Mouse (Mus musculus) retina, postnatal 1 day (tissue): ENCODE results near the gene Tnrc18.

Experiments used
- DNase-seq: peaks from one replicate; pipeline ENCODE4 v3.0.0-alpha.2; 2012

Gene Tnrc18

DNA sequence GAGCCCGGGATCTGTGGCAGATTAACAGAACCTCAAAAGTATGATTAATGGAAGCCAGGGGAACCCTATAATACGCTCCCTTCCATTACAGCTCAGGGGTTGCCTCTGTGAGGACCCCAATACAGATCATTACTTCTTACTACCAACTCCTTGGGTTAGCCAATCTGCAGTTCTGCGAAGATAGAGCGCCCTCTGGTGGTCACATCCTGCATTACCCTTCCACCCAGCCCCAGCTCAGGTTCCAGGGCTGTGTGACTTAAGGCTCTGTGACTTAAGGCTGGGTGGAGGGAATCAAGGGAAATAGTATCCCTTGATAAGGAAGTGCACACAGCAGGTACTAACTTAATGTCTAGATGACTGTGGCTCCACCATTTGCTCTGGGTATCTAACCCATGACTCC, 99.4 kb downstream of the Tnrc18 start:
- DNase-seq = peak; percentile 78

DNA sequence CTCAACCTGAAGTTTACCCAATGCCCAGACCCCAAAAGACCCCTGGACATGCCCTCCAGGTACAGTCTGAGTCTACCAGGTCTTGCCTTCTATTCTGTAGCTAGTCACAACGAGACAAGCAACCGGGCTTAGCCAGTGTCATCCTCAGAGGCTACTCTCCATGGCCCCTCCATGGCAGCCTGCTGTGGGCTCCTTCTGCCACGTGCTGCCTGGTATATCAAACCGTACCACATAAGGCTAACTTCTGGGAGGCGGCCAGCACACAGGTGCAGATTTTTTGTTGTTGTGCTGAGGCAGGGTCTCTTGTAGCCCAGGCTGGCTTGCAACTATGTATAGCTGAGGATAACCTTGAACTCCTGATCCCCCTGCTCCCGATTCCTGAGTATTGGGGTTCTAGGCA, 101.4 kb downstream of the Tnrc18 start:
- no peak for DNase-seq

DNA sequence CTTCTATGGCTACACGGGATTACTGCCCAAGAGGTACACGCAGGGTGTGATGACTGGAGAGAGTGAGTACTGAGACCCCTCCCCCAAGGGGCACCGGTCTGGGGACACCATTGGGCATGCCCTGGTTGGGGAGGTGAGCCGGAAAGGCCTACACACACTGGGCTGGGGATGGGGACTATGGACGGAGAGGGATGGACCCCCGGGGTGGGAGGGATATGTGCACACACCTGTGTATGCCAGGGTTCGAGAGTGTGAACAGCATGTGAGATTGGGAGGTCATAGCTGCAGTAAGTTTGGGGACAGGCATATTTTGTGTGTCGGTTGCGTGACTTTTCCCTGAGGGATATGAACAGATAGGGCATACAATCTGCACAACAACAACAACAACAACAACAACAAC, 102.4 kb downstream of the Tnrc18 start:
- no peak for DNase-seq

DNA sequence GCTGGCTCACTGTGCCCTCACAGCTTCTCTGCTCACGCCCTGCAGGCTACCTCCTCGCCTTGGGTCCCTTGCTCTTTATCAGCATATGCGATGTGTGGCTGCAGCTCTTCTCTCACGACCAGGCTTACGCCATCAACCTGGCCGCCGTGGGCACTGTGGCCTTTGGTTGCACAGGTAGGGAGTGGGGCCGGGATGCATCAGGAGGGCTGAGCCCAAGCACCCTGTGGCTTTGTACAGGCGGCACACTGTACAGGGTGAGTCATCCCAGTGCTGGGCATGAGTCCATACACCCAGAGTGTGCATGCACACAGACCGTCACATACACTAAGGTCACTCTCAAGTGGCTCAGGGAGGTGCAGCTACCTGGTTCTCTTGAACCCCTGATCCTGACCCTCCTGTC, 103.5 kb downstream of the Tnrc18 start:
- DNase-seq = no peak

DNA sequence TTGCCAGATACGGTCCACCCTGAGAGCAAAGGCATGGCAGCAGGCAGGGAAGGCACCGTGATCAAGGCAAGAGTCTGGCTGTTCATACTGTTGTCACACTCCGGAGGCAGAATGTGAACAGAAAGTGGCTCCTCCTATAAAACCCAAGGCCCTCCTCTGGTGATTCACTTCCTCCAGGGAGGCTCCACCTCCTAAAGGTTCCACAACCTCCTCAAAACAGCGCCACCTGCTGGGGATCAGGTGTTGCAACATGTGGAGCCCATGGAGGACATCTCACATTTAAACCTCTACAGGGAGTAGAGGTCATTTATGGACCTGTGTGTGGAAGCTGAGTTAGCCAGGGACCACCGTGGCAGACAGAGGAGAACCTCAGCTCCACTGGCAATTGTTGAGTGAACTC, 105.1 kb downstream of the Tnrc18 start:
- DNase-seq = no peak

DNA sequence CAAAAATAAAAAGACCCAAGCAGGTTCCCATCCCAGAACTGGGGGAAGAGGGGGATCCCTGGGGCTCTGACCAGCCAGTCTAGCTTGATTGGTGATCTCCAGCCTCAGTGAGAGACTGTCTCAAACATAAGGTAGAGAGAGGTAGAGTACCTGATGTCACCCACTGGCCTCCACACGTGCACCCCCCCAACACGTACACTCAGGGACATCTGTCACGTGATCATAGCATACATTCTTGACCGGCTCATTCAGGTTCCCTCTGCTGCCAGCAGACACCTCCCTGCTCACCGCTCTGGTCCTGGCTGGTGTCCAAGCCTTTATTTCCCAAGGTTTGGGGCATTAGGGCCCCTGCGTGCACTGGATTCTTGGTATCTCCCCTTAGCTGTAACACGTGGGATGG, 108.0 kb downstream of the Tnrc18 start:
- DNase-seq = no peak

DNA sequence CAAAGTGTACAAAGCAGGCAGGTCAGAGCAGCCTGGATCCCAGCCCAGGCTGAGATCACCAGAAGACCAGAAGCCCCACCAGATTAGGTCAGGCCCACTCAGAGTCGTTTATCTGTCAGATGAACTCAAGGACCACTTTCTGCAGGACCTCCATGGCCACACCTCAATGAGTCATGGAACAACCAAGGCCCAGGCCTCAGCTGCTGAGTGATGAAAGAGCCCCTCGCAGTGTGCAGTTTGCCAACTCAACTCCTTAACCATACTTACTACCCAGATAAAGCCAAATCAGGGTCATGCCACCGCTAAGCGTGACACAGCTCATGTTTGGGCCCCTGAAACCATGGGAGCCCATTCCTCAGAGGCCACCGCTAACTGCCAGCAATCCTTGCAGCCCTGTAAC, 109.8 kb downstream of the Tnrc18 start:
- DNase-seq = no peak

DNA sequence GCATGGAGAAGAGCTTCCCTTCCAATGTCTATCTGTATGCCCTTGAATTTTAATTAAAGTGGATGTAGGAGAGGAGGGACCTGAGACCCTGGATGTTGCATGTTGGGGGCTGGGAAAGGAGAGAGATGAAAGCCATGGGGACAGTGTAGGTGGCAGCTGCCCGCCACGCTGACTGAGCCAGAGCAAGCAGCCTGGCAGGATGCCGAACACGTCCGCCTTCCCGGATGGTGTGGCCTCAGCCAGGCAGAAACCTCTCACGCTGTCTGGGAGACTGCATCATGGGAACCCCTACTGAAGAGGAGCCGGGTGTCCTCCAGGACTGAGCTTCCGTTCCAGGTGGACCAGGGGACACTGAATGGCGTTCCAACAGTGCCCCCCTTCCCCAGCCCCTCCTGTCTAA, 113.9 kb downstream of the Tnrc18 start:
- no peak for DNase-seq

DNA sequence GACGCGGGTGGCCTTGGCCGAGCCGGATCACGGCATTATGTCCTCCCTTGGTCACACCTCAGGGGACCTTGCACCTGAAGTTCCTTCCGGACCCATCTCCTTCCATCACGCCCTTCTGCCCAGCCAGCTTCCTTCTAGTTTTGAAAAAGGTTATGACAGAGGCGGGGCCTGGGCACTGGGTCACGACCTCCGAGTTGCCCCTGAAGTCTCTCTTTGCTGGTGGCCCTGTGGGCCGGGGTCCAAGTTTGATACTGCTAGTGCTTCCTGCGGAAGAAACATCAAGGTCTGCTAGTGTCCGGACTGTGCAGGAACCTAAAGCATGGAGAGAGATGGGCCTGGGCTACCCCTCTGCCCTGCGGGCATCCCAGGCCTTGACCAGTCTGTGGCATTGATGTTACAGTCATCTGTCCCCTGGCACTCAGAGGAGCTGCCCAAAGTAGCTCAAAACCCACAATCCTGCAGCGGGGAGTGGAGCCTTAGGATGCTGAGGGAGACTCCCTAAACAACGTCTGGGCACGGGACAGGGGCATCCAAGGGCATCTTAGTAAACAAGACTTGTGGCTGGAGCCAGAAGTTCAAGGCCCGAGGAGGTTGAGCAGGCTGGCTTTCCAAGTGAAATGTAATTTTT, 114.8 kb downstream of the Tnrc18 start:
- DNase-seq = no peak

DNA sequence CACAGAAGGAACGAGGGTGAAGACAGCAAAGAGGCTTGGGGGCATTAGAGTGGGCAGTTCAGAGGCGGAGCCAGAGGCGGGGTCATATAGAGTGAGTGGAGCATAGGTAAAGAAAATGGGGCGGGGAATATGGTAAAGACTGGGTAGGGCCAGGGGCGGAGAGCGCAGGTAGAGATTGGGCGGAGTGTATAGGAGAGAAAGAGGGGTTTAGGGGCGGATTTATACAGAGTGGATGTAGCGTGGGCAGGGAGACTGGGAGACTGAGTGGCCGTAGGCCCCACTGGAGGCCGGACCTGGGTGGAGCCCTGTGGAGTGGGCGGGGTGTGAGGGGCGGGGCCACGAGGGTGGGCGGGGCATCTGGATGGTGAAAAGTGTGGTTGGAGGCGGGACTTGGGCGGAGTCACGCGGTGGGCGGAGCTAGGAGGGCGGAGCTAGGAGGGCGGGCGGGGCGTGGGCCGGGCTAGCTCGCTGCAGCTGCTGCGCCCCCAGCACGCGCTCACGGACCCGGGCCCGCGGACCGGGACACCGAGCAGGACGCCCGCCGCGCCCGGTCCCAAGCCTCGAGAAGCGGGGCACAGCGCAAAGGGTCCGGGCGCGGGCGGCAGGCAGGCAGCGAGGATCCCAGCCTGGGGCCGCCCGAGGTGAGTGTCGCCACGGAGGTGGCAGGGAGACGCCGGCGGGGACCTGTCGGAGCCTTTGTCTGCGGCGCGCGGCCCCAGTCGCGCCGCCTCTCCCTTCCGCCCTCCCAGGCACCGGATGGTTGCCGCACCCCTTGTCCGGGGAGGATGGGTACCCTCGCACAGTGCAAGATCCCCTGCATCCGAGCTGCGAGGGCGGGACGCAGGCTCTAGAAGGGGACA, 115.6 kb downstream of the Tnrc18 start:
- DNase-seq = peak; percentile 82

DNA sequence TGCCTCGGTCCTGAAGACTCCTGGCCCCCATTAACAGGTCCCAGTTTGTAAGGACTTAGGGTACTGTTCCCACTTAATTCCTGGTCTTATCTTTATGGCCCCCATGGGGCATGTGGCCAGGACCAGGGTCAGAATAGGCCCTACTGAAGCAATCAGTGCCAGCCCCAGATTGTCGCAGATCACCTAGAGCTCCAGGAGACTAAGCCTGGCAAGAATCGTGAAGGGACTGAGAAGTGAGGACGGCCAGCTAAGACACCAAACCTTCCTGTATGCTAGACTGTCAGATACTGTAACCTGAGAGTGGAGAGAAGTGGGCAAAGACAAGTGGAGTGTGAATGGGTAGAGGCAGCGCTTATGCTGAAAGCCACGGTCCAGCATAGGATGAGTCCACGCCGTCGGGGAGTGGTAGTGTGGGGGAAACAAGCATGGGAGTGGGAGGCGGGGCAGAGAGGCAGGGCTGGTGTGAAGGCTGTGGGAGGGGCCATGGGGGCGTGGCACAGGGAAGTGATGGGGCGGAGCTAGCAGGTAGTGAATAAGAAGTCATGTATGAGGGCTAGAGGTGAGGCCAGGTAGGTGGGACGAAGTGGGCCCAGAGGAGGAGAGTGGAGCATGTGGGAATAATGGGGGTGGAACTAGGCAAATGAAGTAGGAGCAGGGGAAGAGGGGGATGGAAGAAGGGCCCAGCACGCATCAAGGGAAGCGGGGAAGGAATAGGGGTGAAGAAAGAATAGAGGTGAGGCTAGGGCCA, 116.4 kb downstream of the Tnrc18 start:
- peak; percentile 56 for DNase-seq

DNA sequence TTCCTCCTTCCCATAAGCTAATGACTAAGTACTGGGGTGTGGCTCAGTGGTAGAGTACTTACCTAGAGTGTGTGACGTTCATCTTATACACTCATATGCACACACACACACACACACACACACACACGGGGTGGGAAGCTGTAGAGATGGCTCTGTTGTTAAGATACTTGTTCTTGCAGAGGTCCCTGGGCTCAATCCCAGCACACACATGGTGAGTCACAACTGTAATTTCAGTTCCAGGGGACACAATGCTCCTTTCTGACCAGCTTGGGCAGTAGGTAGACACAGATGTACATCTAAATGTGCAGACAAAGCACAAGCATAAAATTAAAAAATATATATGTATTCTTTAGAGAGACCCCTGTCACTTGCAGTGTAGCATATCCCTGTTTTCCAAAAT, 119.7 kb downstream of the Tnrc18 start:
- no peak for DNase-seq

DNA sequence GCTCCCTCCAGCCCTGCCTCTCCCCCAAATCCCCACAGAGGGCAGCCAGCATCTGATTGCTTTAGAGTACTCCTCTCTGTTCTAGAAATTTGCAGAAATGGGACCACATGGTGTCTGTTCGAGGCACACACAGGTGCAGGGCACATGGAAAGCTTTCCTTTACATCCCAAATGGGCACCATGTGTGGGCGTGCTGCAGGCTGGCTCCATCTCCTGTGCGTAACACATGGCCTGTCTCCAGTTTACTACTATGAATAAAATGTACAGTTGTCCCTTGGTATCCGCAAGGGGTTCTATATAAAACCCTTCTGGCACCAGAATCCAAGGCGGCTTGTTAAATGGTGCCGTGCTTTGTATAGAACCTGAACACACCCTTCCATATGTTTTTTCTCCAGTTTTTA, 120.6 kb downstream of the Tnrc18 start:
- no peak for DNase-seq

DNA sequence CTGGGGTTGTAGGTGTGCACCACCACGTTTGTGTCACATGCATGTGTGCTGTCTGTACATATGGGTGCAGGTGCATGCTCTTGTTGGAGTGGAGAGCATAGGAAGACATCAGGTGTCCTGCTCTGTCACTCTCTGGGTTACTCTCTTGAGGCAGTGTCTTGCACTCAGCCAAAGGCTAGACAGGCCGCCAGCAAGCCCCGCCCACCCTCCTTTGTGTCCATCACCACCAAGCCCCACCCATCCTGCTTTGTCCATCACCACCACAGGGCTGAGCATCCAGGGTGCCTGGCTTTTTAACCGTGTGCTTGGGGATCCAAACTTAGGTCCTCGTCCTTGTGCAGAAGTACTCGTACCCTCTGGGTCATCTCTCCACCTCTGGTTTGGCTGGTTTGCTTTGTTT, 121.2 kb downstream of the Tnrc18 start:
- DNase-seq = peak; percentile 42

DNA sequence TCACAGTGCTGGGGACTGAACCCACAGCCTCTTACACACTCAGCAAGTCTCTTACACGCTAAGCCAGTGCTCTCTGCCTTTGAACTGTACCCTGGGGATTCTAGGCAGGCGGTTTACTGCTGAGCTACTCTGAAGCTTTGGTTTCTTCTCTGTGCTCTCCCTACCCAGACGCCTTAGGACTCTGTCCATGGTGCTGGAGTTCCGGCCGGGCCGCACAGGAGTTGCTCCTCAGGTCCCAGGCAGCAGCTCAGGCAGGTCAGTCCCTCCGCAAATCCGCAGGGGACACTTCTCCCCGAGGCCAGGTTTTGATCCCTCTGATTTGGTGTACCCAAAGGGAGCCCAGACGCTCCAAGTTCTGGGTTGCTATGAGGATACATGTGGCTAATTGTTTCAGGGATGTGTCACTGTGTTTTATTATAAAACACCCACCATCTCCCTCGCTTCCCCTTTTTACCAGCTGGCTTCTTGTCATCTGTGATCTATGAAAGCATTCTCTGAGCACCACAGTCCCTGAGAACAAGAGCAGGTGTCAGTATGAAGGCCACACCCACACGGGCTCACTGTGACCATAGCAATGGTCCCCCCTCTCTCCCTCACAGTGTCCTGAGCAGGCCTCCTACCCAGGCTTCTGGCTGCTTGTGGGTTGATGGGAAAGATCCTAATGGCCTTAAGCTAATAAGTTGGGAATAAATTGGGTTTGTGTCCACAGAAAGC, 122.7 kb downstream of the Tnrc18 start:
- DNase-seq = peak; percentile 61

DNA sequence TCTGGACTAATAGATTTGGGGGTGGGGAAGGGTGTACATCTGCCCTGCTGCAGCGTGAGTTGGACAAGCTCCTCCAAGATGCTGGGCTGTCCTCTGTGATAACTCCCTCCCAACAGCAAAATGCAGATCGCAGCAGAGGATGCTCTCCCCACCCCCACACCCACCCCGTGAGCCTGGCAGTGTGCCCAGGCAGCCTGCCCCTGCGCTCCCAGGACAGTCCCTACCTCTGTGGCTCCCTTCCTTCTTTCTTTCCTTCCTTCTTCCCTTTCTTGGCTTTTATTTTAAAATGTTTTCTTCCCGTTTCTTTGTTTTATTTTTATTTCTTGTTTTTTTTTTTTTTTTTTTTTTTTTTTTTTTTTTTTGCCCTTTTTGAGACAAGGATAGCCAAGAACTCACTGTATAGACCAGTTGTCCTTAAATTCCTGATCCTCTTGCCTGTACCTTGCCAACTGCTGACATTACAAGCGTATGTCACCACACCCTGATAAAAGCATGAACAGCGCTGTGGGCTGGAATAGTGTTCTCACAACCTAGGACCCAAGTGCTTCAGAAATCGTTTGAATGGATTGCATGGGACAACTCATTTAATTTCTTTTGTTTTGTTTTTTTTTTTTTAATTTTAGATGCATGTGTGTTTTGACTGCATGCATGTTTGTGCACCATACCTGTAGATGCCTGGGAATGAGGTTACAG, 123.6 kb downstream of the Tnrc18 start:
- no peak for DNase-seq

DNA sequence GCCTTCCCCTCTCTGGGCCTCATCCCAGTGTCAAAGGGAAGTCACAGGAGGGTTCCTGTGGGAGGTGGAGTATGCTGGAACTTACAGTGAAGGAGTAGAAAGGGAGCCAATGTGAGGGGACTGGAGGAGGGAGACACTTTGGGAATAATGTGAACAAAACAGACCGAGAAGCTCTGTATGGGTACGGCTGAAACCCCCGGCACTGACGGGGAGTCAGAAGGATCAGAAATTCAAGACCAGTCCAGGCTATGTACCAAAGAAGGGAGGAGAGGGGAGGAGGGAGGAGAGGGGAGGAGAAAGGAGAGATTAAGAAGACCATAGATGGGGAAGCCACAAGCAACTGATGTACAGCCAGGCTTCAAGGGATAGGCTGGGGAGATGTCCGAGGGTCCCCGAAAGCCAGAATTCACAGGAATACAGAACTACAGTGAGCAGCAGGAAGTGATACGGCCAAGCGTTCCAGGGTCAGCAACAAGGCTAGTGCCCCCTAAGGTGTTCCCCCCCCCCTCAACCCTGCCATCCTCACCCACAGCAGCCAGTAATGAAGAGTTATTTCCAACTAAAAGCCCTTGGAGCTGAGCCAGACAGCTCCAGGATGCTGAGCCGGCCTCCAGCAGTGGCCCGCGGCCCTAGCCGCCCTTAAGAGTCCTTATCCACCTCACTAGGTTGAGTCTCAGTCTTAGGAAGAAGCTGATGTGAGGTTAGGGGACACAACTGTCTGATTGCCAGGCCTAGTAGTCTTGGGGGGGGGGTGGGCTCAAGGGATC, 124.3 kb downstream of the Tnrc18 start:
- peak; percentile 37 for DNase-seq

DNA sequence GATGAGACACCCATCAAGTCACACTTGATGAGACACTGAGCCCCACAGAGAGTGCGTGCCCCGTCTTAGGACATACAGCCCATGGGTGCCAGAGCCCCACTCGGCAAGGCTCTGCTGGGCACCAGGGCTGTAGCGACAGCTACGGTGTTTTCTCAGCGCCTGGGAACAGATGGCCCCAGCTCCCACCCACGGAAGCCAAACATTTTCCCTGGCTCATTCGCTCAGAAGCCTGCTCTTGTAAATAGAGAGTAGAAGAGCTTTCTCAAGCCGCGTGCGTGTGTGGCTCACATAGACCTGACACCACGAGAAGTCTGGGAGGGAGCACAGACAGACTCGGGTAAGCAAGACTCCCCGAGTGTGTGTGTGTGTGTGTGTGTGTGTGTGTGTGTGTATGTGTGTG, 125.2 kb downstream of the Tnrc18 start, which contains the start of gene Slc29a4:
Gene Slc29a4, plus strand, starts transcription at position 265 of the 400 bp plus-strand sequence.
- no peak for DNase-seq

DNA sequence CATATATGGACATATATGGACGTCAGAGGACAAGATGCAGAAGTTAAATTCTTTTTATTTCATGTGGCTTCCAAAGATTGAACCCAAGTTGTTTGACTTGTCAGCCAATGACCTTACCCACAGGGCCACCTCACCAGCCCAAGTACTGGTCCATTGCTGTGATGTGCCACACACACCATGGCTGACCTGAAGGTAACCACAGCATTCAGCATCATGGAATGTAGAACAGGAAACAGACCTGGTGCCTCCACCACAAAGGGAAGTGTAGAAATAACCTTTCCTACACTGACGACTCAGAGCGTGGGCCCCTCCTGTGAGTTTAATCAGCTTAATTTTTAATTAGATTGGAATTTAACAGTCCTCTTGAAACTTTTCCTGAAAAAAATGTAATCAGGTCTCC, 127.1 kb downstream of the Tnrc18 start:
- no peak for DNase-seq

DNA sequence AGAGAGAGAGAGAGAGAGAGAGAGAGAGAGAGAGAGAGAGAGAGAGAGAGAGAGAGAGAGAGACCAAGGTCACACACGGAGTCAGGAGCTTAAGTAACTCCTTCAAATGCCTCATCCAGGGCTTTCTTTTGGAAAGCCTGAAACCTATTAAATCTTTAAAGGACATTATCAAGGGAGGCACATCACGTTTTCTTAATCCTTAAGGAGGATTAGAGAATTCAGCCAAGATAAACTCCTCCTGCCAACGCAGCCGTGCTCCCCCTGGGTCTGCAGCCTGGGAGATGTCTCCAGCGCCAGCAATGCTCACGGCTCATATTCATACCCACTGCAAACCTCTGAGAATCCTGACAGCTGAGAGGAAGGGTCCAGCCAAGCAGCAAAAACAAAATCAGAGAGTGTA, 128.6 kb downstream of the Tnrc18 start:
- peak; percentile 66 for DNase-seq

DNA sequence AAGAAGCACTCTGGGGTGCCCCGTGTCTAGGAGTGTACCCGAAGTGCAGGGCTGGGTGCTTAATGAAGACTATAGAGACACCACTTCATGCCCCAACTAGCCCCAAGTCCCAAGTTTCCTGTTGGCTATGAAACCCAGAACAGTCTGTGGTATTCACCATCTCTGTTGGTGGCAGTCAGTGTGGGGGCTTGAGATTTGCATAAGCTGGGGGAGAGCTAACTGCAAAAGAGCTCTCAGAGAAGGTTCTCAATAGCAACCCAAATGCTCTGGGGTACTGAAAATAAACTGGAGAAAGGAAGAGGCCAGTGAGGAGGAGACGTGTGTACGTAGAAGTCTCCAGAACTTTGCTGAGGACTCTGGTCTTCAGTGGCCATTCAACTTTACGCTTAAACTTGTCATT, 134.9 kb downstream of the Tnrc18 start:
- no peak for DNase-seq

DNA sequence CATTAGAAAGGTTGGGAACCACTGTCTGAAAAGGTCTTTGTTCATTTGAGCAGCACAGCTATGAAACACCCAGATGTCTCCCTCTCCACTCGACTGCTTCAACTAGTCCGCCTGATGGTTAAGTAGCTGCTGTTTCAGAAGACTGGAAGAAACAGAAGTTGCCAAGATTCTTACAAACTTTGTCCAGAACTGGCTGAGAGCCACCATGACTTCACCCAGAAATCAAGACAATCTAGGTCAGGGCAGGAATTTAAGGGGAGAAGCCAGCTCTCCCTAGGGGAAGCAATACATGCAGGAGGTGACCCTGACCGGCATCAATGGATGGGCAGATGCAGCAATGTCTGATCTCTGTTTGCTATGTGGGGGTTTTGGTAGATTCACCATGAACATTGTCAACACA, 135.6 kb downstream of the Tnrc18 start:
- no peak for DNase-seq
